Mouse (Mus musculus) forebrain, embryonic 14.5 days (tissue): ENCODE data around the gene Azin2. TPM values are rescaled to one million over a fixed set of nuclear protein-coding genes. Genes with fewer than 3 reads are reported as not detected.

Experiments
- ATAC-seq: fragments of 200-750 bp; cut with Nextera tagmentation; 2 replicates; pipeline ENCODE4 v1.8.0; 2017; ENCODE audit warnings: mild to moderate bottlenecking, moderate library complexity
- DNase-seq: peaks from one replicate; pipeline ENCODE4 v3.0.0-alpha.2; 2015; ENCODE audit warnings: low spot score
- H3K27ac ChIP-seq: fragments of 300-500 bp; sonication (generic); 2 replicates; pipeline ENCODE4 v1.5.1; 2014; ENCODE audit warnings: low read depth, mild to moderate bottlenecking, control low read depth, low read length, moderate library complexity
- H3K27me3 ChIP-seq: fragments of 300-500 bp; sonication (generic); replicated peaks from 2 replicates; pipeline ENCODE4 v1.6.1; 2014; ENCODE audit warnings: low read length, control low read depth, mixed read lengths; ENCODE audit not compliant: control insufficient read depth, insufficient read depth
- H3K36me3 ChIP-seq: fragments of 300-500 bp; sonication (generic); 2 replicates; pipeline ENCODE4 v1.6.1; 2014; ENCODE audit warnings: low read length, control low read depth; ENCODE audit not compliant: control insufficient read depth, insufficient read depth
- H3K4me1 ChIP-seq: fragments of 300-500 bp; sonication (generic); 2 replicates; pipeline ENCODE4 v1.6.1; 2014; ENCODE audit warnings: antibody characterized with exemption, low read length, control low read depth; ENCODE audit not compliant: control insufficient read depth, insufficient read depth
- H3K4me2 ChIP-seq: fragments of 300-500 bp; sonication (generic); 2 replicates; pipeline ENCODE4 v1.6.1; 2014; ENCODE audit warnings: mild to moderate bottlenecking, control low read depth, low read length
- H3K4me3 ChIP-seq: fragments of 300-500 bp; sonication (generic); 2 replicates; pipeline ENCODE4 v1.5.1; 2014; ENCODE audit warnings: low read depth, low read length, control low read depth
- H3K9ac ChIP-seq: fragments of 300-500 bp; sonication (generic); 2 replicates; pipeline ENCODE4 v1.6.1; 2014; ENCODE audit warnings: mild to moderate bottlenecking, low read length, control low read depth, moderate library complexity
- H3K9me3 ChIP-seq: fragments of 300-500 bp; sonication (generic); replicated peaks from 2 replicates; pipeline ENCODE4 v1.6.1; 2016; ENCODE audit warnings: low read length, control low read depth, mixed read lengths; ENCODE audit not compliant: control insufficient read depth
- WGBS: fragments of 180-500 bp; shearing (Covaris S2); extraction: QIAGEN DNeasy Blood & Tissue Kit; methylation state at CpG from one replicate; pipeline ENCODE4 v1.1.7; 2014; 5-methylcytosine and 5-hydroxymethylcytosine counted together
- polyA plus RNA-seq: library from polyadenylated mRNA; unstranded; fragments of >200 nt; fragmentation: Nextera tagmentation; extraction: Ambion mirVana; gene quantifications from 2 replicates; pipeline ENCODE4 v1.2.1, GENCODE M21; 2014

Gene Azin2
- polyA plus RNA-seq, 1 experiment from 2014 or later = 11.7 TPM

- H3K27ac ChIP-seq = no peak overlapping the region
- no peaks in the 10 kb centered on the region for H3K9me3 ChIP-seq
- no peaks in the 10 kb centered on the region for H3K36me3 ChIP-seq
- H3K4me2 ChIP-seq = no peak overlapping the region
- ATAC-seq = peak; percentile 32
- DNase-seq = peak; percentile 60
- WGBS = 27% methylated on average over 1 of the region's 1 CpGs
- no peak overlapping the region for H3K4me3 ChIP-seq
- H3K4me1 ChIP-seq = peaks cover 17% of the 10 kb centered on the region
- no peak overlapping the region for H3K9ac ChIP-seq
- H3K27me3 ChIP-seq = no peaks in the 10 kb centered on the region
Measured at GRCm38 (mm10) chr4:128891157-128891556, 71.1 kb downstream of the Azin2 start.

GRCm38 (mm10) chr4:128889752-128890630 is 72.3 kb downstream of the Azin2 start:
- no peaks in the 10 kb centered on the region for H3K36me3 ChIP-seq
- H3K9me3 ChIP-seq = no peaks in the 10 kb centered on the region
- H3K4me2 ChIP-seq = no peak overlapping the region
- H3K27me3 ChIP-seq = no peaks in the 10 kb centered on the region
- peaks cover 17% of the 10 kb centered on the region for H3K4me1 ChIP-seq
- ATAC-seq (no peak), DNase-seq (no peak)
- H3K27ac ChIP-seq = no peak overlapping the region
- H3K4me3 ChIP-seq = no peak overlapping the region
- WGBS = 88% methylated on average over 12 of the region's 12 CpGs
- H3K9ac ChIP-seq = no peak overlapping the region

- Histone ChIP-seq H3K27ac (no peak overlapping the region), H3K4me2 (no peak overlapping the region), H3K9ac (no peak overlapping the region), H3K9me3 (no peaks in the 10 kb centered on the region), H3K27me3 (no peaks in the 10 kb centered on the region), H3K36me3 (no peaks in the 10 kb centered on the region), H3K4me1 (peaks cover 17% of the 10 kb centered on the region), H3K4me3 (no peak overlapping the region)
- ATAC-seq = no peak
- DNase-seq = no peak
- WGBS = 94% methylated on average over 6 of the region's 6 CpGs
Measured at GRCm38 (mm10) chr4:128888436-128888990, 73.7 kb downstream of the Azin2 start.

GRCm38 (mm10) chr4:128887641-128888091 is 74.6 kb downstream of the Azin2 start:
- Histone ChIP-seq H3K4me1 (peaks cover 17% of the 10 kb centered on the region), H3K27ac (no peak overlapping the region), H3K36me3 (no peaks in the 10 kb centered on the region), H3K9ac (peak overlapping the region; percentile 17; the same call in 1 of the 2 replicates), H3K9me3 (no peaks in the 10 kb centered on the region), H3K27me3 (no peaks in the 10 kb centered on the region), H3K4me3 (no peak overlapping the region), H3K4me2 (no peak overlapping the region)
- 37% methylated on average over 9 of the region's 9 CpGs for WGBS
- no peak for ATAC-seq
- peak; percentile 66 for DNase-seq

GRCm38 (mm10) chr4:128887026-128887425 is 75.2 kb downstream of the Azin2 start:
- H3K4me1 ChIP-seq = peaks cover 17% of the 10 kb centered on the region
- no peaks in the 10 kb centered on the region for H3K27me3 ChIP-seq
- H3K9me3 ChIP-seq = no peaks in the 10 kb centered on the region
- 69% methylated on average over 10 of the region's 10 CpGs for WGBS
- H3K9ac ChIP-seq = no peak overlapping the region
- H3K36me3 ChIP-seq = no peaks in the 10 kb centered on the region
- no peak for ATAC-seq
- H3K27ac ChIP-seq = no peak overlapping the region
- peak; percentile 68 for DNase-seq
- H3K4me2 ChIP-seq = no peak overlapping the region
- no peak overlapping the region for H3K4me3 ChIP-seq

GRCm38 (mm10) chr4:128886571-128886970 is 75.7 kb downstream of the Azin2 start:
- Histone ChIP-seq H3K4me3 (no peak overlapping the region), H3K27ac (no peak overlapping the region), H3K36me3 (no peaks in the 10 kb centered on the region), H3K27me3 (no peaks in the 10 kb centered on the region), H3K4me1 (peaks cover 17% of the 10 kb centered on the region), H3K4me2 (no peak overlapping the region), H3K9ac (no peak overlapping the region), H3K9me3 (no peaks in the 10 kb centered on the region)
- WGBS = 37% methylated on average over 5 of the region's 5 CpGs
- peak; percentile 60 for DNase-seq
- no peak for ATAC-seq

GRCm38 (mm10) chr4:128885540-128885939 is 76.7 kb downstream of the Azin2 start:
- Histone ChIP-seq H3K27me3 (no peaks in the 10 kb centered on the region), H3K4me3 (no peak overlapping the region), H3K27ac (no peak overlapping the region), H3K9me3 (peaks cover 3% of the 10 kb centered on the region; the same call in 1 of the 2 replicates), H3K9ac (no peak overlapping the region), H3K4me1 (peaks cover 17% of the 10 kb centered on the region), H3K36me3 (no peaks in the 10 kb centered on the region), H3K4me2 (no peak overlapping the region)
- ATAC-seq (no peak), DNase-seq (no peak)
- WGBS = 98% methylated on average over 8 of the region's 8 CpGs

GRCm38 (mm10) chr4:128884711-128885095 is 77.5 kb downstream of the Azin2 start:
- Histone ChIP-seq H3K36me3 (no peaks in the 10 kb centered on the region), H3K27ac (no peak overlapping the region), H3K4me1 (peaks cover 17% of the 10 kb centered on the region), H3K4me2 (peak overlapping the region; percentile 99), H3K27me3 (no peaks in the 10 kb centered on the region), H3K9me3 (peaks cover 4% of the 10 kb centered on the region; the same call in 1 of the 2 replicates), H3K9ac (peak overlapping the region; percentile 77; the same call in 1 of the 2 replicates), H3K4me3 (peak overlapping the region; percentile 71)
- no peak for DNase-seq
- 58% methylated on average over 5 of the region's 5 CpGs for WGBS
- ATAC-seq = 0 out of 2 replicates have a peak, but pooled peaks have one; percentile 7
